Mouse (Mus musculus): ENCODE results near the gene Kcnk12. TPM values are rescaled to one million over a fixed set of nuclear protein-coding genes. Genes with fewer than 3 reads are reported as not detected.

Gene Kcnk12
- polyA plus RNA-seq, 1 experiment from 2014 or later = not detected

DNA sequence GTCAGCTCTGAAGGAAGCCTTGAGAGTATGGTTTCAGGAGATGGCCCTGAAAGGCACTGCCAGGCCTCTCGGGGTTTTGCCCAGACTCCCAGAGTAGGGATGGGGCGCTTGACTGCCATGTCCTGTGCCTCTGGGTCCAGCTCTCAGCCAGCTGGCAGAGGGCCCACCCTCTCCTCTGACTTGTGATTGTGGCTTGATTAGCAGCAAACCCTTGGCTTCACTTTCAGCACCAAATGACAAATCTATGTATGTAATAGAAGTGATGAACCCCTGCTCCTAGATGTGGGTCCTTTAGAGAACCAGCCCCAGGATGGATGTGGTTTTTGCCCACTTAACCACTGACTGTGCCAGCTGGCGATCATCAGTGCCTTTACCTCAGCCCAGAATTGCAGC is 2.1 kb upstream of the Kcnk12 start:
- no peak overlapping the region for H3K9ac ChIP-seq (ENCODE audit: low read length)
- WGBS = 61% methylated on average over 3 of the region's 3 CpGs
- H3K4me3 ChIP-seq (ENCODE audit: low read length) = no peak overlapping the region
- peaks cover 52% of the 10 kb centered on the region for H3K27me3 ChIP-seq (ENCODE audit: control insufficient read depth, insufficient read depth, low read length)
- H3K36me3 ChIP-seq (ENCODE audit: control insufficient read depth, insufficient read depth) = no peaks in the 10 kb centered on the region
- H3K4me2 ChIP-seq (ENCODE audit: low read depth, low read length) = no peak overlapping the region
- H3K9me3 ChIP-seq (replicated peaks; ENCODE audit: control insufficient read depth, low read length) = no peaks in the 10 kb centered on the region
- ATAC-seq (replicated peaks; ENCODE audit: extremely low read depth, insufficient read depth, low FRiP score) = no peak
- no peak overlapping the region for H3K27ac ChIP-seq (ENCODE audit: low read length)
- peaks cover 13% of the 10 kb centered on the region for H3K4me1 ChIP-seq (ENCODE audit: control insufficient read depth, insufficient read depth, low read length)

GRCm38 (mm10) chr17:87799212-87799947 is 1.6 kb upstream of the Kcnk12 start:
- no peak overlapping the region for H3K9ac ChIP-seq (ENCODE audit: low read length)
- H3K36me3 ChIP-seq (ENCODE audit: control insufficient read depth, insufficient read depth) = no peaks in the 10 kb centered on the region
- H3K4me2 ChIP-seq (ENCODE audit: low read depth, low read length) = no peak overlapping the region
- H3K9me3 ChIP-seq (replicated peaks; ENCODE audit: control insufficient read depth, low read length) = no peaks in the 10 kb centered on the region
- no peak for ATAC-seq (replicated peaks; ENCODE audit: extremely low read depth, insufficient read depth, low FRiP score)
- 59% methylated on average over 13 of the region's 13 CpGs for WGBS
- H3K27me3 ChIP-seq (ENCODE audit: control insufficient read depth, insufficient read depth, low read length) = peaks cover 55% of the 10 kb centered on the region
- no peak overlapping the region for H3K4me3 ChIP-seq (ENCODE audit: low read length)
- peaks cover 13% of the 10 kb centered on the region for H3K4me1 ChIP-seq (ENCODE audit: control insufficient read depth, insufficient read depth, low read length)
- H3K27ac ChIP-seq (ENCODE audit: low read length) = no peak overlapping the region

- Histone ChIP-seq H3K9ac (ENCODE audit: low read length) (no peak overlapping the region), H3K27ac (ENCODE audit: low read length) (no peak overlapping the region), H3K9me3 (replicated peaks; ENCODE audit: control insufficient read depth, low read length) (no peaks in the 10 kb centered on the region), H3K27me3 (ENCODE audit: control insufficient read depth, insufficient read depth, low read length) (peaks cover 60% of the 10 kb centered on the region), H3K4me1 (ENCODE audit: control insufficient read depth, insufficient read depth, low read length) (peaks cover 13% of the 10 kb centered on the region), H3K36me3 (ENCODE audit: control insufficient read depth, insufficient read depth) (no peaks in the 10 kb centered on the region), H3K4me3 (ENCODE audit: low read length) (peak overlapping the region; percentile 49), H3K4me2 (ENCODE audit: low read depth, low read length) (peak overlapping the region; percentile 70)
- under 1% methylated on average over 30 of the region's 40 CpGs for WGBS
- ATAC-seq (replicated peaks; ENCODE audit: extremely low read depth, insufficient read depth, low FRiP score) = peak; percentile 78
Measured at GRCm38 (mm10) chr17:87798423-87798941, 688 bp upstream of the Kcnk12 start.

DNA sequence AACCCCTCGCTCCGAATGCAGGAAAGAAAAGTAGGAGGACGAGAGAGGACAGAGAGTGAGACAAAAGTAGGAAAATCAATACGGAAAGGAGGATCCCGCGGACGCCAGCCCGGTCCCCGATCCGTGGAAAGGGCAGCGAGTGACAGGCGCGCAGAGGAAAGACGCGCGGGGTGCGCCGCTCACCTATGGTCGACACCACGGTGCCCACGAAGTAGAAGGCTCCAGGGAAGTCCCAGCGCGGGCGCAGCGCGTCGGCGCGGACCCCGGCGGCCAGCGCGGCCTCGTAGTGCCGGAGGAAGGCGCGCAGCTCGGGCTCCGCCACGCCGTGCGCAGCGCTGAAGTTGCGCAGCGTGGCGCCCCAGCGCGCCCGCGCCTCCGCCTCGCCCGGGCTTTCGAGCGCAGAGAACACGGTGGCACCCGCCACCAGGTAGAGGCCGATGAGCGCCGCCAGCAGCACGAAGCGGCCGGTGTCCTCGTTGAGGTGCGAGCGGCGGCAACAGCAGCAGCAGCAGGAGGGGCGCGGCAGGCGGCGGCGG is 845 bp downstream of the Kcnk12 start:
- Histone ChIP-seq H3K9ac (ENCODE audit: low read length) (no peak overlapping the region), H3K9me3 (replicated peaks; ENCODE audit: control insufficient read depth, low read length) (no peaks in the 10 kb centered on the region)

GRCm38 (mm10) chr17:87795927-87796714 is 1.7 kb downstream of the Kcnk12 start:
- Histone ChIP-seq H3K4me2 (ENCODE audit: low read depth, low read length) (no peak overlapping the region), H3K9me3 (replicated peaks; ENCODE audit: control insufficient read depth, low read length) (no peaks in the 10 kb centered on the region), H3K36me3 (ENCODE audit: control insufficient read depth, insufficient read depth) (no peaks in the 10 kb centered on the region), H3K27me3 (ENCODE audit: control insufficient read depth, insufficient read depth, low read length) (peaks cover 66% of the 10 kb centered on the region), H3K4me1 (ENCODE audit: control insufficient read depth, insufficient read depth, low read length) (peaks cover 13% of the 10 kb centered on the region), H3K9ac (ENCODE audit: low read length) (no peak overlapping the region), H3K27ac (ENCODE audit: low read length) (no peak overlapping the region), H3K4me3 (ENCODE audit: low read length) (peak overlapping the region; percentile 49)
- no peak for ATAC-seq (replicated peaks; ENCODE audit: extremely low read depth, insufficient read depth, low FRiP score)
- 21% methylated on average over 12 of the region's 12 CpGs for WGBS

More for the DNA sequence above, 845 bp downstream of the Kcnk12 start:
- Histone ChIP-seq H3K4me3 (ENCODE audit: low read length) (peak overlapping the region; percentile 49), H3K27ac (ENCODE audit: low read length) (no peak overlapping the region), H3K36me3 (ENCODE audit: control insufficient read depth, insufficient read depth) (no peaks in the 10 kb centered on the region), H3K27me3 (ENCODE audit: control insufficient read depth, insufficient read depth, low read length) (peaks cover 63% of the 10 kb centered on the region), H3K4me1 (ENCODE audit: control insufficient read depth, insufficient read depth, low read length) (peaks cover 13% of the 10 kb centered on the region), H3K4me2 (ENCODE audit: low read depth, low read length) (peak overlapping the region; percentile 70)
- no peak for ATAC-seq (replicated peaks; ENCODE audit: extremely low read depth, insufficient read depth, low FRiP score)
- under 1% methylated on average over 70 of the region's 72 CpGs for WGBS

GRCm38 (mm10) chr17:87794801-87795200 is 3.0 kb downstream of the Kcnk12 start:
- Histone ChIP-seq H3K9ac (ENCODE audit: low read length) (no peak overlapping the region), H3K9me3 (replicated peaks; ENCODE audit: control insufficient read depth, low read length) (no peaks in the 10 kb centered on the region), H3K4me2 (ENCODE audit: low read depth, low read length) (no peak overlapping the region), H3K4me1 (ENCODE audit: control insufficient read depth, insufficient read depth, low read length) (peaks cover 13% of the 10 kb centered on the region), H3K4me3 (ENCODE audit: low read length) (no peak overlapping the region), H3K36me3 (ENCODE audit: control insufficient read depth, insufficient read depth) (no peaks in the 10 kb centered on the region), H3K27ac (ENCODE audit: low read length) (no peak overlapping the region), H3K27me3 (ENCODE audit: control insufficient read depth, insufficient read depth, low read length) (peaks cover 62% of the 10 kb centered on the region)
- ATAC-seq (replicated peaks; ENCODE audit: extremely low read depth, insufficient read depth, low FRiP score) = no peak
- 80% methylated on average over 5 of the region's 5 CpGs for WGBS

DNA sequence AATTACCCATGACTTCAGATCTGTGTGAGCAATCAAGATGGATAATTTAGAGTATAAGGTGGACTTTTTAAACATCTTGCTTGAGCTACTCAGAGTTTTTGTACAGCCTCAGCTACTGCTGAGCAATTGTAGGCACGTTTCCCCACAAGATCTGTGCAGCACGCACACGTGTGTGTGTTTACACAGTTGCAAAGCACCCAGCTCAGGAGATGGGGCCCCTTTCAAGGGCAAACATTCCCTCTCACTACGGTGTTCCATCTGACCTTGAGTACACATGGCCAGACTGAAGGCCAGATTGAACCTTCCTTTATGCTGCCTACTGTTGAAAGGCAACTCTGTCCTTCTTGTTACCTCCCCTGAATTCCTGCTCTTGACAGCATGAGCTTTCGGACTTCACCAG is 4.5 kb downstream of the Kcnk12 start:
- Histone ChIP-seq H3K27ac (ENCODE audit: low read length) (no peak overlapping the region), H3K4me2 (ENCODE audit: low read depth, low read length) (no peak overlapping the region), H3K4me1 (ENCODE audit: control insufficient read depth, insufficient read depth, low read length) (peaks cover 13% of the 10 kb centered on the region), H3K36me3 (ENCODE audit: control insufficient read depth, insufficient read depth) (no peaks in the 10 kb centered on the region), H3K4me3 (ENCODE audit: low read length) (no peak overlapping the region), H3K27me3 (ENCODE audit: control insufficient read depth, insufficient read depth, low read length) (peaks cover 47% of the 10 kb centered on the region), H3K9me3 (replicated peaks; ENCODE audit: control insufficient read depth, low read length) (no peaks in the 10 kb centered on the region), H3K9ac (ENCODE audit: low read length) (no peak overlapping the region)
- 56% methylated on average over 5 of the region's 5 CpGs for WGBS
- ATAC-seq (replicated peaks; ENCODE audit: extremely low read depth, insufficient read depth, low FRiP score) = no peak

- no peak overlapping the region for H3K9ac ChIP-seq (ENCODE audit: low read length)
- H3K27me3 ChIP-seq (ENCODE audit: control insufficient read depth, insufficient read depth, low read length) = peaks cover 41% of the 10 kb centered on the region
- H3K4me2 ChIP-seq (ENCODE audit: low read depth, low read length) = no peak overlapping the region
- ATAC-seq (replicated peaks; ENCODE audit: extremely low read depth, insufficient read depth, low FRiP score) = no peak
- H3K9me3 ChIP-seq (replicated peaks; ENCODE audit: control insufficient read depth, low read length) = no peaks in the 10 kb centered on the region
- no peak overlapping the region for H3K27ac ChIP-seq (ENCODE audit: low read length)
- H3K4me1 ChIP-seq (ENCODE audit: control insufficient read depth, insufficient read depth, low read length) = peaks cover 7% of the 10 kb centered on the region
- H3K4me3 ChIP-seq (ENCODE audit: low read length) = no peak overlapping the region
- H3K36me3 ChIP-seq (ENCODE audit: control insufficient read depth, insufficient read depth) = no peaks in the 10 kb centered on the region
- WGBS = 72% methylated on average over 12 of the region's 12 CpGs
Measured at GRCm38 (mm10) chr17:87792623-87793315, 5.0 kb downstream of the Kcnk12 start.

All from heart, embryonic 16.5 days (tissue).